18 mouse cellular contexts compared by ENCODE assay signal in the genomic region with DNA sequence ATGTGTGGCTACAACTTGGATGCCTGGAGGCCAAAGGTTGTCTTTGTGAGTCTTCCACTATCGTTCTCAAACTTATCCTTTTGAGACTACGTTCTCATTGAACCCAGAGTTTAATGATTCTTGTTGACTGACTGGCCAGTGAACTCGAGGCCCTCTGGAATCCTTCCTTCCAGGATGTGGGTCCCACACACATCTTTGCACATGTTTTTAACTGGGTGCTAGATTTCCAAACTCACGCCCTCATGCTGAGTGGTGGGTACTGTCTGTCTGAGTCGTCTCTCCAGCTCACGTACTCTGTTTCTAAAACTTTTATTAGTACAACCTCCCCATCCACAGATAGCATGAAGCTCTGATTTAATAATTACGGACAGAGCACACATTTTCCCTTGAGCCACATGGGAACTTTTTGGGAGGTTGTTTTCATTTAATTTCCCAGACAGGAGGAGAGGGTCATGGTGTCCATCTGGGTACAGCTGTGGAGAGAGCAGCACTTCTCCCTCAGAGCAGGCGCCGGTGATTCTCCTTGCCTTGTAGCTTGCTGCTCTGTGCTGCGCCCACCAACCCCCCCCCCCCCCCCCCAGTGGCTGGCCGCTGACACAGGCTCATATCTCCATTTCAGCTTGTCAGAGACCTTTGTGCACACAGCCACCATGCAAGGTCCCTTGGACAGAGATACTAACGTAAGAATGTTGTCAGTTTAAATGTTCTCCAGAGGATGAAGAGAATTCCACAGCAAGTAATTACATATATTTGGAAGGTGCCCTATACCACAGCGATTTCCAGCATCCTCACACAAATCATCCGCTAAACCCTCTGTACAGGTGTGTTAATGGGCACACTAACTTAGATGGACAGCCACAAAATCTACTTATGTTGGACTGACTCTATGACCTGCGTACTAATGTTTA.
DNase-seq lines count a peak whose midpoint lies in the region; ATAC-seq and TF ChIP-seq lines count a peak whose summit lies in the region.
"Had no signal": no experiment of that assay in that cellular context is flagged by ENCODE, and none has a peak within 500 bp of the region (broad histone marks: within the 10 kb centered on the region; RNA-seq: fewer than 3 reads in every experiment).

No protein-coding gene starts in this region.

- no peaks in the 10 kb centered on the region for H3K9me3 ChIP-seq in forebrain, embryonic 10.5 days
- no peaks in the 10 kb centered on the region for H3K9me3 ChIP-seq in forebrain, embryonic 11.5 days (ENCODE audit: control insufficient read depth, low read length)
- no peaks in the 10 kb centered on the region for H3K9me3 ChIP-seq in hindbrain, embryonic 16.5 days (ENCODE audit: control insufficient read depth, low read length)
- H3K9me3 ChIP-seq in hindbrain, embryonic 12.5 days (replicated peaks): no peaks in the 10 kb centered on the region
- no peaks in the 10 kb centered on the region for H3K9me3 ChIP-seq in liver, embryonic 16.5 days (replicated peaks; ENCODE audit: control insufficient read depth, low read length)
- no peaks in the 10 kb centered on the region for H3K9me3 ChIP-seq in liver, postnatal 0 days (ENCODE audit: low read length)
- no peaks in the 10 kb centered on the region for H3K9me3 ChIP-seq in intestine, embryonic 16.5 days (ENCODE audit: control insufficient read depth, low read length)
- H3K9me3 ChIP-seq: forebrain, embryonic 12.5 days; limb, embryonic 13.5 days; neural tube, embryonic 12.5 days had no signal

- H3K27me3 ChIP-seq in forebrain, embryonic 10.5 days (ENCODE audit: poor library complexity, severe bottlenecking): no peaks in the 10 kb centered on the region
- H3K27me3 ChIP-seq in forebrain, embryonic 11.5 days (ENCODE audit: control insufficient read depth, insufficient read depth, low read length): no peaks in the 10 kb centered on the region
- no peaks in the 10 kb centered on the region for H3K27me3 ChIP-seq in hindbrain, embryonic 16.5 days (replicated peaks; ENCODE audit: control insufficient read depth, insufficient read depth, low read length)
- H3K27me3 ChIP-seq in hindbrain, embryonic 12.5 days: no peaks in the 10 kb centered on the region
- no peaks in the 10 kb centered on the region for H3K27me3 ChIP-seq in liver, embryonic 16.5 days (ENCODE audit: control insufficient read depth, insufficient read depth, low read depth, low read length)
- no peaks in the 10 kb centered on the region for H3K27me3 ChIP-seq in liver, postnatal 0 days (ENCODE audit: insufficient read depth, low read length)
- no peaks in the 10 kb centered on the region for H3K27me3 ChIP-seq in intestine, embryonic 16.5 days (replicated peaks; ENCODE audit: control insufficient read depth, insufficient read depth, low read length)
- H3K27me3 ChIP-seq: forebrain, embryonic 12.5 days; limb, embryonic 13.5 days; neural tube, embryonic 12.5 days had no signal

- DNase-seq in forebrain, embryonic 10.5 days (ENCODE audit: extremely low spot score, low spot score): no peak
- DNase-seq in forebrain, embryonic 11.5 days (ENCODE audit: low spot score): no peak
- DNase-seq in liver, postnatal 0 days: no peak
- DNase-seq in gastrocnemius, postnatal 4 days (ENCODE audit: low spot score in 2 of 2): no peak
- DNase-seq: adrenal gland, postnatal 10 days; cerebellum, adult 9-11 months; gastrocnemius, postnatal 10 days; thymus, adult 2 months had no signal

- H3K27ac ChIP-seq in forebrain, embryonic 10.5 days: 0 out of 2 replicates have a peak overlapping the region, but pooled peaks have one; percentile 18
- no peak overlapping the region for H3K27ac ChIP-seq in forebrain, embryonic 11.5 days (ENCODE audit: low read depth, low read length)
- H3K27ac ChIP-seq in hindbrain, embryonic 16.5 days (ENCODE audit: low read depth, low read length): no peak overlapping the region
- no peak overlapping the region for H3K27ac ChIP-seq in hindbrain, embryonic 12.5 days
- no peak overlapping the region for H3K27ac ChIP-seq in liver, embryonic 16.5 days (ENCODE audit: low read length)
- no peak overlapping the region for H3K27ac ChIP-seq in liver, postnatal 0 days (ENCODE audit: low read depth)
- H3K27ac ChIP-seq in intestine, embryonic 16.5 days (ENCODE audit: low read length): peak overlapping the region; percentile 17; the same call in 1 of the 2 replicates
- H3K27ac ChIP-seq: forebrain, embryonic 12.5 days; left cerebral cortex, adult 2 months; limb, embryonic 13.5 days; neural tube, embryonic 12.5 days had no signal

- H3K9ac ChIP-seq in forebrain, embryonic 11.5 days (ENCODE audit: low read length): no peak overlapping the region
- no peak overlapping the region for H3K9ac ChIP-seq in hindbrain, embryonic 16.5 days (ENCODE audit: low read depth, low read length)
- H3K9ac ChIP-seq in hindbrain, embryonic 12.5 days: no peak overlapping the region
- H3K9ac ChIP-seq in liver, embryonic 16.5 days (ENCODE audit: low read depth, low read length): no peak overlapping the region
- no peak overlapping the region for H3K9ac ChIP-seq in liver, postnatal 0 days (replicated peaks)
- H3K9ac ChIP-seq in intestine, embryonic 16.5 days (ENCODE audit: low read depth, low read length): no peak overlapping the region
- H3K9ac ChIP-seq: forebrain, embryonic 12.5 days; limb, embryonic 13.5 days; neural tube, embryonic 12.5 days had no signal

- WGBS in forebrain, embryonic 10.5 days: 87% methylated on average over 15 of the region's 15 CpGs
- WGBS in forebrain, embryonic 11.5 days: 82% methylated on average over 15 of the region's 15 CpGs
- 70% methylated on average over 15 of the region's 15 CpGs for WGBS in hindbrain, embryonic 16.5 days
- 72% methylated on average over 15 of the region's 15 CpGs for WGBS in hindbrain, embryonic 12.5 days
- 57% methylated on average over 15 of the region's 15 CpGs for WGBS in liver, embryonic 16.5 days (ENCODE audit: insufficient replicate concordance)
- WGBS in liver, postnatal 0 days (ENCODE audit: insufficient replicate concordance): 65% methylated on average over 13 of the region's 15 CpGs
- 51% methylated on average over 15 of the region's 15 CpGs for WGBS in intestine, embryonic 16.5 days

- no peak overlapping the region for H3K4me3 ChIP-seq in forebrain, embryonic 10.5 days
- no peak overlapping the region for H3K4me3 ChIP-seq in forebrain, embryonic 11.5 days (ENCODE audit: low read depth, low read length)
- H3K4me3 ChIP-seq in hindbrain, embryonic 16.5 days (ENCODE audit: low read length): no peak overlapping the region
- H3K4me3 ChIP-seq in hindbrain, embryonic 12.5 days: no peak overlapping the region
- no peak overlapping the region for H3K4me3 ChIP-seq in liver, embryonic 16.5 days (ENCODE audit: low read depth, low read length)
- H3K4me3 ChIP-seq in liver, postnatal 0 days (ENCODE audit: low read depth, low read length): no peak overlapping the region
- no peak overlapping the region for H3K4me3 ChIP-seq in intestine, embryonic 16.5 days (ENCODE audit: low read length)
- H3K4me3 ChIP-seq: forebrain, embryonic 12.5 days; left cerebral cortex, adult 2 months; limb, embryonic 13.5 days; neural tube, embryonic 12.5 days had no signal

- H3K4me1 ChIP-seq in forebrain, embryonic 10.5 days: peaks cover 17% of the 10 kb centered on the region
- H3K4me1 ChIP-seq in forebrain, embryonic 11.5 days (replicated peaks; ENCODE audit: control insufficient read depth, insufficient read depth, low read length): no peaks in the 10 kb centered on the region
- peaks cover 13% of the 10 kb centered on the region for H3K4me1 ChIP-seq in hindbrain, embryonic 16.5 days (ENCODE audit: control insufficient read depth, insufficient read depth, low read depth, low read length)
- peaks cover 17% of the 10 kb centered on the region for H3K4me1 ChIP-seq in hindbrain, embryonic 12.5 days
- H3K4me1 ChIP-seq in liver, embryonic 16.5 days (ENCODE audit: control insufficient read depth, low read depth, low read length): no peaks in the 10 kb centered on the region
- peaks cover 3% of the 10 kb centered on the region; the same call in 1 of the 2 replicates for H3K4me1 ChIP-seq in liver, postnatal 0 days (ENCODE audit: insufficient read depth)
- peaks cover 17% of the 10 kb centered on the region for H3K4me1 ChIP-seq in intestine, embryonic 16.5 days (ENCODE audit: control insufficient read depth, insufficient read depth, low read length)

- H3K4me2 ChIP-seq in forebrain, embryonic 11.5 days (ENCODE audit: low read depth, low read length, severe bottlenecking): no peak overlapping the region
- no peak overlapping the region for H3K4me2 ChIP-seq in hindbrain, embryonic 16.5 days (ENCODE audit: low read length)
- H3K4me2 ChIP-seq in hindbrain, embryonic 12.5 days (replicated peaks): no peak overlapping the region
- H3K4me2 ChIP-seq in liver, embryonic 16.5 days (ENCODE audit: low read depth, low read length): no peak overlapping the region
- H3K4me2 ChIP-seq in liver, postnatal 0 days (ENCODE audit: low read depth, low read length): no peak overlapping the region
- H3K4me2 ChIP-seq in intestine, embryonic 16.5 days (ENCODE audit: low read depth, low read length): no peak overlapping the region
- H3K4me2 ChIP-seq: forebrain, embryonic 12.5 days; limb, embryonic 13.5 days; neural tube, embryonic 12.5 days had no signal

- no peak for TF ChIP-seq CTCF in liver, postnatal 0 days (IDR thresholded peaks at IDR 0.05; ENCODE audit: low read depth)

- 0 out of 2 replicates have a peak, but pooled peaks cover 2% of the 10 kb centered on the region for H3K36me3 ChIP-seq in forebrain, embryonic 10.5 days (replicated peaks)
- H3K36me3 ChIP-seq in forebrain, embryonic 11.5 days (ENCODE audit: control insufficient read depth, insufficient read depth, low read length): no peaks in the 10 kb centered on the region
- no peaks in the 10 kb centered on the region for H3K36me3 ChIP-seq in hindbrain, embryonic 16.5 days (ENCODE audit: control insufficient read depth, insufficient read depth, low read length)
- H3K36me3 ChIP-seq in hindbrain, embryonic 12.5 days: no peaks in the 10 kb centered on the region
- H3K36me3 ChIP-seq in liver, embryonic 16.5 days (ENCODE audit: control insufficient read depth, insufficient read depth): no peaks in the 10 kb centered on the region
- no peaks in the 10 kb centered on the region for H3K36me3 ChIP-seq in liver, postnatal 0 days (replicated peaks; ENCODE audit: insufficient read depth, low read length)
- H3K36me3 ChIP-seq in intestine, embryonic 16.5 days (ENCODE audit: control insufficient read depth, insufficient read depth, low read length): no peaks in the 10 kb centered on the region
- H3K36me3 ChIP-seq: forebrain, embryonic 12.5 days; limb, embryonic 13.5 days; neural tube, embryonic 12.5 days had no signal

- no peak for ATAC-seq in forebrain, embryonic 11.5 days (replicated peaks; ENCODE audit: low FRiP score)
- ATAC-seq in hindbrain, embryonic 16.5 days: 0 out of 2 replicates have a peak, but pooled peaks have one; percentile 30
- no peak for ATAC-seq in hindbrain, embryonic 12.5 days (ENCODE audit: low FRiP score)
- peak; percentile 24; the same call in 1 of the 2 replicates for ATAC-seq in liver, embryonic 16.5 days (ENCODE audit: low read depth)
- ATAC-seq in liver, postnatal 0 days: no peak
- ATAC-seq in intestine, embryonic 16.5 days: no peak
- ATAC-seq: inflammation-experienced regulatory T-cells, adult 6 months; lung, postnatal 0 days had no signal

- TF ChIP-seq EP300 in liver, postnatal 0 days (IDR thresholded peaks at IDR 0.05; ENCODE audit: low read depth): no peak

Comparison
In these comparisons a context has a peak if more than half of its experiments do, and no peak if none do; other contexts are left out.
1. H3K27ac ChIP-seq: peak in forebrain, embryonic 10.5 days (single experiment) and intestine, embryonic 16.5 days (single experiment); none in forebrain, embryonic 11.5 days (single experiment), hindbrain, embryonic 16.5 days (single experiment), hindbrain, embryonic 12.5 days (single experiment), liver, embryonic 16.5 days (single experiment) and liver, postnatal 0 days (single experiment).
2. ATAC-seq: peak in hindbrain, embryonic 16.5 days (single experiment) and liver, embryonic 16.5 days (single experiment); none in forebrain, embryonic 11.5 days (single experiment), hindbrain, embryonic 12.5 days (single experiment), liver, postnatal 0 days (single experiment) and intestine, embryonic 16.5 days (single experiment).